Mouse (Mus musculus): ENCODE data around the gene Smyd3. TPM values are rescaled to one million over a fixed set of nuclear protein-coding genes. Genes with fewer than 3 reads are reported as not detected.
A peak's percentile ranks its signal among the peaks of the same experiment; 100 is the strongest.

The Smyd3 gene
- polyA plus RNA-seq, 1 experiment from 2014 or later, result 26.3 TPM

DNA sequence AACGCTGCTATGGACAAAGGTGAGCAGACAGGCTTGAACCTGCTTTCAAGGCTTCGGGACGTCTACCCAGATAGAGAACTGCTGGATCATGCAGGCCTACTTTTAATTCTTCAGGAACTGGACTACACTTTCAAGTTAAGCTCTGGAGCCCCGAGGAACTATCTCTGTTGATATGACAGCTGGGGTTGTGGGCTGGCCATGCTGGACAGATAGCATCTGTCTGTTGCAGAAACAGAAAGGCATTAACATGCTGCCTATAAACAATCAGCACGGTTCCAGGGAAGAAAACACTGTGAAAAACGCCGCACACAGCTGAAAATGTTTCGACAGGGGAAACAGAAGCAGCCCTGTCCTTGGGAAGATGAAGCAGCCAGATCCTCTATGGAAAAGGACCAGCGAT, 365.5 kb downstream of the Smyd3 start:
- WGBS, result 82% methylated on average over 9 of the region's 9 CpGs
- Histone ChIP-seq H3K4me2 (ENCODE audit: low read depth, low read length) (no peak overlapping the region), H3K4me3 (ENCODE audit: low read depth, low read length) (no peak overlapping the region), H3K9ac (replicated peaks; ENCODE audit: low read length) (no peak overlapping the region), H3K27ac (replicated peaks; ENCODE audit: low read depth, low read length) (no peak overlapping the region), H3K27me3 (ENCODE audit: control insufficient read depth, insufficient read depth, low read length) (no peaks in the 10 kb centered on the region), H3K9me3 (replicated peaks; ENCODE audit: control insufficient read depth, low read length) (no peaks in the 10 kb centered on the region), H3K36me3 (replicated peaks; ENCODE audit: control insufficient read depth, insufficient read depth, low read depth, low read length) (no peaks in the 10 kb centered on the region), H3K4me1 (ENCODE audit: control insufficient read depth, insufficient read depth, low read length) (no peaks in the 10 kb centered on the region)
- no peak for DNase-seq (ENCODE audit: low spot score)
- ATAC-seq (replicated peaks; ENCODE audit: insufficient number of reproducible peaks, low FRiP score, low TSS enrichment, low read depth), result no peak

DNA sequence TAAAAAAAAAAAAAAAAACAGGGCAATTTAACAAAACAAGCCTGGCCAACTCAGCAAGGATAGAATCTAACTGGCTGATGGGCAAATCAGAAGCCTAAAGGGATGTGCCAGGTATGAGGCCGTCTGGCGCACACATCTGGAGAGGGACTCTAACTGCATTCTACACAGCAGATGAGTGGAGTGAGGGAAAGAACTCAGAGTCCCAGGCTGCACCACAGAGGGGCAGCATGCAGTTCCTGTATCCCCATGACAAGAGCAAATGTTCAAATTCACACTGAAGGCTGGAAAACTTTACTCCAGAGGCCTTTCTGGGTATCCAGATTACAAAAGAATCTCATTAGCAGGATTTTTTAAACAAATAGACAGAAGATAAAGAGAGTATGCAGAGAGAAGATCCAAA, 366.6 kb downstream of the Smyd3 start:
- Histone ChIP-seq H3K4me3 (ENCODE audit: low read depth, low read length) (no peak overlapping the region), H3K36me3 (replicated peaks; ENCODE audit: control insufficient read depth, insufficient read depth, low read depth, low read length) (no peaks in the 10 kb centered on the region), H3K27ac (replicated peaks; ENCODE audit: low read depth, low read length) (no peak overlapping the region), H3K4me2 (ENCODE audit: low read depth, low read length) (no peak overlapping the region), H3K27me3 (ENCODE audit: control insufficient read depth, insufficient read depth, low read length) (no peaks in the 10 kb centered on the region), H3K9ac (replicated peaks; ENCODE audit: low read length) (no peak overlapping the region), H3K4me1 (ENCODE audit: control insufficient read depth, insufficient read depth, low read length) (peaks cover 4% of the 10 kb centered on the region; the same call in 1 of the 2 replicates), H3K9me3 (replicated peaks; ENCODE audit: control insufficient read depth, low read length) (no peaks in the 10 kb centered on the region)
- DNase-seq (ENCODE audit: low spot score), result no peak
- no peak for ATAC-seq (replicated peaks; ENCODE audit: insufficient number of reproducible peaks, low FRiP score, low TSS enrichment, low read depth)
- WGBS, result 63% methylated on average over 2 of the region's 2 CpGs

DNA sequence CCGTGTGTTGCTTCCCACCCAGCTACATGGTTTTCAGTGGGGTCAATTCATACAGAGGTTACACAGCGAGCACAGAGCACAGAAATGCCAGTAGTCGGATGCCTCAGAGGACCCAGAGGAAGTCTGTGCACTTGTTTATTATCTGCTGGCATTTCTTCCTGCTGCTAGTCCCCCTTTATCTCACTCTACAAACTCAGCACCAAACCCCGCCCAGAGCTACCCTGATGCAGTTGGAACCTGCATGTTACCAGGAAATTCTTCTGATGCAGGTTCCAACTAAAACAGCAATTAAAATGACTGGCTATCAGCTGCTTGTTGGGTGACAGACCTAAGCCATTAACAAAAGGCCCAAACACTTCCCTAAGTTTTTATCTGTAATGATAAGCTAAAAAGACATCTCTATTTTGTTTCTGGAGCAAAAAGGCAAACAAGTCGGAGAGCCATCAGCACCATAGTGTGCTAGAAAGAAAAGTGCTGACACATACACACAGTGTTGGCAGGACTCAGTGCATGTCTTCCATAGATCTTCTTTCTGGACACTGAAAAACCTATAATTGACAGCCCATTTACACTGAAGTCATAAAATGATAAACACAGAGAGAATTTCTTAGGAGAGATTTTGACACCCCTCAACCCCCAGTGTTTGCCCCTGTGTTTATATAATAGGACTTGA, 368.2 kb downstream of the Smyd3 start:
- Histone ChIP-seq H3K27ac (replicated peaks; ENCODE audit: low read depth, low read length) (no peak overlapping the region), H3K9me3 (replicated peaks; ENCODE audit: control insufficient read depth, low read length) (no peaks in the 10 kb centered on the region)
- WGBS, result 82% methylated on average over 5 of the region's 5 CpGs

DNA sequence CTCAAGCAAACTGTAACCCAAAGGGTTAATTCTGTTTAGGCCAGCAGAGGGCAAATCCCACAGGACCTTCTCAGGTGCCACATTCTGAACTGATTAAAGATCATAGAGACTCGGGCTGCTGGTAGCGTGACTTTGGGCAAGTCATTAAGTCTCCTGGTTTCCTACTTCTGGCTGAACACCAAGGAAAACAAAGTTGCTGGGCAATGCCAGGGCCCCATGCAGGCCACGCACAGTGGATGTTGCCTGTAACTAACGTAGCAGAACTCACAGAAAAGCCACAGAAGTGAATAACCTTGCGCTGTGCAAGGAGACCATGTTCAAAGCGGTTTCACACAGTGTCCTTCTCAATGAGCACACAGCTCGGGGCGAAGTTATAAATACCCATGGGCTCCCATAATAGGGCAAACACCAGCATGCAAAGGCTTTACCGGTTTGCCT, 371.1 kb downstream of the Smyd3 start:
- H3K4me2 ChIP-seq (ENCODE audit: low read depth, low read length), result no peak overlapping the region
- H3K4me1 ChIP-seq (ENCODE audit: control insufficient read depth, insufficient read depth, low read length), result peaks cover 4% of the 10 kb centered on the region; the same call in 1 of the 2 replicates
- no peak overlapping the region for H3K9ac ChIP-seq (replicated peaks; ENCODE audit: low read length)
- no peaks in the 10 kb centered on the region for H3K36me3 ChIP-seq (replicated peaks; ENCODE audit: control insufficient read depth, insufficient read depth, low read depth, low read length)
- ATAC-seq (replicated peaks; ENCODE audit: insufficient number of reproducible peaks, low FRiP score, low TSS enrichment, low read depth), result 0 out of 2 replicates have a peak, but pooled peaks have one; percentile 40
- H3K27me3 ChIP-seq (ENCODE audit: control insufficient read depth, insufficient read depth, low read length), result no peaks in the 10 kb centered on the region
- H3K9me3 ChIP-seq (replicated peaks; ENCODE audit: control insufficient read depth, low read length), result no peaks in the 10 kb centered on the region
- peak overlapping the region; percentile 48; the same call in 1 of the 2 replicates for H3K27ac ChIP-seq (replicated peaks; ENCODE audit: low read depth, low read length)
- 24% methylated on average over 9 of the region's 9 CpGs for WGBS
- H3K4me3 ChIP-seq (ENCODE audit: low read depth, low read length), result no peak overlapping the region
- peak; percentile 68 for DNase-seq (ENCODE audit: low spot score)

More for the DNA sequence above, 368.2 kb downstream of the Smyd3 start:
- ATAC-seq (replicated peaks; ENCODE audit: insufficient number of reproducible peaks, low FRiP score, low TSS enrichment, low read depth), result no peak
- no peak for DNase-seq (ENCODE audit: low spot score)
- no peaks in the 10 kb centered on the region for H3K36me3 ChIP-seq (replicated peaks; ENCODE audit: control insufficient read depth, insufficient read depth, low read depth, low read length)
- no peak overlapping the region for H3K4me2 ChIP-seq (ENCODE audit: low read depth, low read length)
- peaks cover 4% of the 10 kb centered on the region; the same call in 1 of the 2 replicates for H3K4me1 ChIP-seq (ENCODE audit: control insufficient read depth, insufficient read depth, low read length)
- no peaks in the 10 kb centered on the region for H3K27me3 ChIP-seq (ENCODE audit: control insufficient read depth, insufficient read depth, low read length)
- no peak overlapping the region for H3K4me3 ChIP-seq (ENCODE audit: low read depth, low read length)
- no peak overlapping the region for H3K9ac ChIP-seq (replicated peaks; ENCODE audit: low read length)

DNA sequence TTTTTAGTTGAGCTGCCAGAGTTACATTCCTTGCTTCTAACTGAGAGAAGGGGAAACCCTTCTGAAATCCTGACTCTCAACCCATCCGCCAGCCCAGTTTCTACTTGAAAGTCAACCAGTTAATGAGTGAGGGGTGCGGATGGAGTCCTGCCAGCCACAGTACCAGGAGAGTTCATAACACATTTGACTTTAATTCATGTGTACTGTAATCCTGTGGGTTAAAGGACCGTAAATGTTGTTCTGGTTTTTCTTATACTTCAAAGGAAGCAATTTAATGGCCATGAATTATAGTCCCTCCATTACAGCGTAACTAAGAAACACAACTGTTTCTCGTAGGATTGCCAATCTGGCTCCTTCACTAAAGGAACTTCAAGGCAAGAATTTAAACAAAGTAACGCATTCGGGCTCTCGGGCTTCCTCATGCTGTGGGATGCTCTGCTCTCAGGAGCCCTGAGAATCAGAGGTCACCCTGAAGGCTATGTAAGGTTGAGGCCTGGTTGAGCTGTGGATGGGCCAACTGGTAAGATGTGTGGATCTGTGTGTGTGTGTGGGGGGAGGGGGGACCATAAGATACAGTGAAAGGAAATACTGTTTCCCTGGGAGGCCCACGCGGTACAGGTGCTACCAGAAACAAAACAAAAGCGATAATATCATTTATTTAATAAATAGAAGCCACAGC, 374.5 kb downstream of the Smyd3 start:
- ATAC-seq (replicated peaks; ENCODE audit: insufficient number of reproducible peaks, low FRiP score, low TSS enrichment, low read depth) (no peak), DNase-seq (ENCODE audit: low spot score) (no peak)
- H3K4me2 ChIP-seq (ENCODE audit: low read depth, low read length), result no peak overlapping the region
- H3K27ac ChIP-seq (replicated peaks; ENCODE audit: low read depth, low read length), result no peak overlapping the region
- no peaks in the 10 kb centered on the region for H3K9me3 ChIP-seq (replicated peaks; ENCODE audit: control insufficient read depth, low read length)
- 61% methylated on average over 11 of the region's 11 CpGs for WGBS
- H3K4me3 ChIP-seq (ENCODE audit: low read depth, low read length), result no peak overlapping the region
- peaks cover 4% of the 10 kb centered on the region; the same call in 1 of the 2 replicates for H3K4me1 ChIP-seq (ENCODE audit: control insufficient read depth, insufficient read depth, low read length)
- no peak overlapping the region for H3K9ac ChIP-seq (replicated peaks; ENCODE audit: low read length)
- no peaks in the 10 kb centered on the region for H3K27me3 ChIP-seq (ENCODE audit: control insufficient read depth, insufficient read depth, low read length)
- H3K36me3 ChIP-seq (replicated peaks; ENCODE audit: control insufficient read depth, insufficient read depth, low read depth, low read length), result no peaks in the 10 kb centered on the region

DNA sequence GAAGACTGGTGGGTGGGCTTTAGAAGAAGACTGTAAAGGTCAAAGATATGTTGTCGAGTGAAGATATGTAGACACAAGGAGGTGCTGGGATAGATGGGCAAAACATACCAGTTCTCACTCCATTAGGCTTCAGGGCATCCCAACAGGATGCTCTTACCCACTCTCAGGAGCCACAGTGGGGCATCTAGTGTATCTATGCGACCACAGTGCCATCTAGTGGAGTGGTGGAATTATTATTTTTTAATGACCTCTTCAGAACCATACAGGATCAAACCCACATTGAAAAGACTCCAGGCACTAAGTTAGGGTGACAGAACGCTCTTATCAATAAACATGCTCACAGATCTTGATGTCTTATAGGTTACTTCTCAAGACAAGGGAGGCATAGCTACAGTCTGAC, 375.7 kb downstream of the Smyd3 start:
- peak; percentile 82 for DNase-seq (ENCODE audit: low spot score)
- H3K4me3 ChIP-seq (ENCODE audit: low read depth, low read length), result no peak overlapping the region
- ATAC-seq (replicated peaks; ENCODE audit: insufficient number of reproducible peaks, low FRiP score, low TSS enrichment, low read depth), result peak; percentile 57; the same call in 1 of the 2 replicates
- H3K27me3 ChIP-seq (ENCODE audit: control insufficient read depth, insufficient read depth, low read length), result no peaks in the 10 kb centered on the region
- H3K9me3 ChIP-seq (replicated peaks; ENCODE audit: control insufficient read depth, low read length), result no peaks in the 10 kb centered on the region
- H3K4me2 ChIP-seq (ENCODE audit: low read depth, low read length), result no peak overlapping the region
- H3K9ac ChIP-seq (replicated peaks; ENCODE audit: low read length), result no peak overlapping the region
- no peak overlapping the region for H3K27ac ChIP-seq (replicated peaks; ENCODE audit: low read depth, low read length)
- 44% methylated on average over 3 of the region's 3 CpGs for WGBS
- H3K36me3 ChIP-seq (replicated peaks; ENCODE audit: control insufficient read depth, insufficient read depth, low read depth, low read length), result no peaks in the 10 kb centered on the region
- peaks cover 4% of the 10 kb centered on the region; the same call in 1 of the 2 replicates for H3K4me1 ChIP-seq (ENCODE audit: control insufficient read depth, insufficient read depth, low read length)

DNA sequence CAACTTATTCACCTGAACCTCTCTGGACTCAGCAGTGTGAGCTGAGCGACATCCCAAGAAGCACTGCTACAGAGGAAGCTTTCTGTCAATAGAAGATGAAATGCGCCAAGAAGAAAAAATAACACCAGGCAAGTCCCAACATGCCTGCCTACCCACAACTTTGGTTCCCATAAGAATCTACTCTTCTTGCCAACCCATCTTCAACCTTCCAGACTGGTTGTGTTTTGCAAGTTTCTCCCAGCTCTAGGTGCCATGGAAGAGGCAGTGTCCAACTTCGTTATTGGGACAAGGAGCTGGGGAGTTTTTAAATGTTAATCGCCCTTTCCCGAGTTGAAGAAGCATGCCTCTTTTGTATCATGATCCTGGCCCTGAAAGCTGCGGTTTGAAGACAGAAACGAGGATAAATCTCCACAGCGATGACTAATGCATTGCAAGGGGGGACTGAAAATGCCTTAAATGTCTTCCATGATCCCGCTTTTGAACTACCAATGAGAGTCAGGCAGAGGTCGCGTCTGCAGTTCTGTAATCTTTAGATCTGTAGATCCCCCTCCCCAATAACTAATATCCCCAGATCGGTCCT, 376.7 kb downstream of the Smyd3 start:
- H3K27me3 ChIP-seq (ENCODE audit: control insufficient read depth, insufficient read depth, low read length), result no peaks in the 10 kb centered on the region
- 66% methylated on average over 12 of the region's 12 CpGs for WGBS
- H3K4me3 ChIP-seq (ENCODE audit: low read depth, low read length), result no peak overlapping the region
- no peaks in the 10 kb centered on the region; the same call in 1 of the 2 replicates for H3K4me1 ChIP-seq (ENCODE audit: control insufficient read depth, insufficient read depth, low read length)
- ATAC-seq (replicated peaks; ENCODE audit: insufficient number of reproducible peaks, low FRiP score, low TSS enrichment, low read depth) (no peak), DNase-seq (ENCODE audit: low spot score) (no peak)
- H3K4me2 ChIP-seq (ENCODE audit: low read depth, low read length), result no peak overlapping the region
- H3K9ac ChIP-seq (replicated peaks; ENCODE audit: low read length), result no peak overlapping the region
- H3K36me3 ChIP-seq (replicated peaks; ENCODE audit: control insufficient read depth, insufficient read depth, low read depth, low read length), result no peaks in the 10 kb centered on the region
- H3K27ac ChIP-seq (replicated peaks; ENCODE audit: low read depth, low read length), result no peak overlapping the region
- H3K9me3 ChIP-seq (replicated peaks; ENCODE audit: control insufficient read depth, low read length), result no peaks in the 10 kb centered on the region

DNA sequence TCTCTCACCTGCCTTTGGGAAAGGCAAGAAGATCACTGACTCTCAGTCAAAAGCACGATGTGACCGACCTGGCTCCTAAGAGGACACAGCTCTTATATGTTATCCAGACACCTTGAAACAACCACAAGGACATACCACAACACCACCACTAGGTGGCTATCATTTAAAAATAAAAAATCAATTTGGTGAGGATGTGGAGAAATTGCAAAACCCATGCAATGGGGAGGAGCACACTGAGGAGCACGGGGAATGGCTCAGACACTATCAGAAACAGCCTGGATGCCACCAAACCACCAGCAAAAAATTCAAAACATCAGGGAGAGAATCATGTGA, 380.7 kb downstream of the Smyd3 start:
- Histone ChIP-seq H3K27ac (replicated peaks; ENCODE audit: low read depth, low read length) (no peak overlapping the region), H3K4me2 (ENCODE audit: low read depth, low read length) (no peak overlapping the region), H3K9me3 (replicated peaks; ENCODE audit: control insufficient read depth, low read length) (no peaks in the 10 kb centered on the region), H3K4me1 (ENCODE audit: control insufficient read depth, insufficient read depth, low read length) (no peaks in the 10 kb centered on the region; the same call in 1 of the 2 replicates), H3K27me3 (ENCODE audit: control insufficient read depth, insufficient read depth, low read length) (no peaks in the 10 kb centered on the region), H3K36me3 (replicated peaks; ENCODE audit: control insufficient read depth, insufficient read depth, low read depth, low read length) (no peaks in the 10 kb centered on the region), H3K9ac (replicated peaks; ENCODE audit: low read length) (no peak overlapping the region), H3K4me3 (ENCODE audit: low read depth, low read length) (no peak overlapping the region)
- 60% methylated on average over 3 of the region's 3 CpGs for WGBS
- ATAC-seq (replicated peaks; ENCODE audit: insufficient number of reproducible peaks, low FRiP score, low TSS enrichment, low read depth) (no peak), DNase-seq (ENCODE audit: low spot score) (no peak)
